Mouse (Mus musculus): ENCODE measurements around the gene Crim1.

GRCm38 (mm10) chr17:78295979-78296378 is 95.9 kb downstream of the Crim1 start:
- TF ChIP-seq GATA1 (IDR thresholded peaks at IDR 0.05; ENCODE audit: low read length) (no peak), TAL1 (IDR thresholded peaks at IDR 0.05; ENCODE audit: low read length) (no peak)

Measured in erythroblast, embryonic 14.5 days (primary cell).